In the genomic region with DNA sequence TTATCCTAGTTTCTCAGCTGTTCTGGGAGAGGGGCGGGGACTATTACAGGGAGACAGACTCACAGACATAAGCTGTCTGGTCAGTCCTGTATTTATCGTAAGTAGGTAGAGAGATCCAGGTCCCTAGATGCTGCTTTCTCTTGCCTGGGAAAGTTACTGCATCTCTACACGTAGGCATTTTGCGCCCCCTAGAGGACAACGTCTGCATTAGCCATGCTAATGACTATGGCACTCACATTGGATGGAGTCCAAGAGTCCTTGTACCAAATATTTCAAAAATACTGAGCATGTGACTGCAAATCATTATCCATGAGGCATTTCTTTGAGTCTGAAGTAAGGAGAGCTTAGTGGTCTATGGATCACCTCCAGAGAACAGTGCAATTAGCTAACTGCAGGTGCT, we compare ENCODE assay signal across 7 mouse cellular contexts. TPM values are rescaled to one million over a fixed set of nuclear protein-coding genes. Genes with fewer than 3 reads are reported as not detected.
DNase-seq lines count a peak whose midpoint lies in the region; ATAC-seq and TF ChIP-seq lines count a peak whose summit lies in the region.

No protein-coding gene starts in this region.

- no peaks in the 10 kb centered on the region for H3K9me3 ChIP-seq in embryonic facial prominence, embryonic 11.5 days (replicated peaks; ENCODE audit: control insufficient read depth, low read length)

- no peak overlapping the region for H3K4me2 ChIP-seq in embryonic facial prominence, embryonic 11.5 days (ENCODE audit: low read depth, low read length)

- DNase-seq in 3T3-L1 (ENCODE audit: low read depth, low spot score): peak; percentile 88
- DNase-seq in A20 (ENCODE audit: low read depth, low spot score): peak; percentile 61
- peak; percentile 35 to 69 for DNase-seq in adrenal gland, postnatal 4 days (ENCODE audit: low spot score in 2 of 2)
- peak; percentile 83 for DNase-seq in embryonic facial prominence, embryonic 11.5 days (ENCODE audit: low spot score)
- peak; percentile 89 for DNase-seq in kidney, adult 9 months
- peak; percentile 20 for DNase-seq in lung, adult 2 months
- peak; percentile 15 for DNase-seq in spleen, adult 12 weeks (ENCODE audit: low spot score)

- 20% methylated on average over 5 of the region's 5 CpGs for WGBS in embryonic facial prominence, embryonic 11.5 days
- 23% methylated on average over 5 of the region's 5 CpGs for WGBS in lung, adult 2 months

- no peaks in the 10 kb centered on the region for H3K36me3 ChIP-seq in embryonic facial prominence, embryonic 11.5 days (replicated peaks; ENCODE audit: control insufficient read depth, insufficient read depth, low read depth, low read length)

- ATAC-seq in embryonic facial prominence, embryonic 11.5 days (replicated peaks; ENCODE audit: insufficient number of reproducible peaks, low FRiP score, low TSS enrichment, low read depth): no peak

- TF ChIP-seq CTCF in lung, adult 2 months (IDR thresholded peaks at IDR 0.05; ENCODE audit: insufficient read depth, low read length): peak; percentile 55

- no peaks in the 10 kb centered on the region for H3K27me3 ChIP-seq in embryonic facial prominence, embryonic 11.5 days (ENCODE audit: control insufficient read depth, insufficient read depth, low read length)

- no peak overlapping the region for H3K9ac ChIP-seq in embryonic facial prominence, embryonic 11.5 days (replicated peaks; ENCODE audit: low read length)

- no peak overlapping the region for H3K27ac ChIP-seq in embryonic facial prominence, embryonic 11.5 days (replicated peaks; ENCODE audit: low read depth, low read length)

- H3K4me1 ChIP-seq in embryonic facial prominence, embryonic 11.5 days (ENCODE audit: control insufficient read depth, insufficient read depth, low read length): no peaks in the 10 kb centered on the region
- no peaks in the 10 kb centered on the region for H3K4me1 ChIP-seq in lung, adult 2 months (ENCODE audit: control insufficient read depth, insufficient read depth, low read length)

- no peak overlapping the region for H3K4me3 ChIP-seq in embryonic facial prominence, embryonic 11.5 days (ENCODE audit: low read depth, low read length)
- H3K4me3 ChIP-seq in lung, adult 2 months (replicated peaks; ENCODE audit: extremely low read depth, low read depth, low read length): no peak overlapping the region

- TF ChIP-seq POLR2A in lung, adult 2 months (IDR thresholded peaks at IDR 0.05; ENCODE audit: borderline replicate concordance, extremely low read depth, low read depth, low read length): no peak

RNA-seq across cellular contexts. Expression of a gene that starts 38.7 kb away (rescaled TPM):
- 1 to 10 TPM; 1.2 to 1.5 TPM for total RNA-seq in adrenal gland, postnatal 4 days (2021)
- 0.48 and 0.54 TPM in 2 replicates for polyA plus RNA-seq in embryonic facial prominence, embryonic 11.5 days (2014; fragmentation: Nextera tagmentation; extraction: Ambion mirVana)
- 0.03 and 0.06 TPM in 2 replicates for polyA plus RNA-seq in lung, adult 2 months (2012; rRNA removed)

RNA-seq across cellular contexts. Expression of a gene that starts 45.5 kb away (rescaled TPM):
- total RNA-seq in adrenal gland, postnatal 4 days (2021): 10 to 100 TPM; 59.8 to 62.7 TPM
- 44.5 and 46.3 TPM in 2 replicates for polyA plus RNA-seq in embryonic facial prominence, embryonic 11.5 days (2014; fragmentation: Nextera tagmentation; extraction: Ambion mirVana)
- polyA plus RNA-seq in lung, adult 2 months (2012; rRNA removed): 14.1 and 21.7 TPM in 2 replicates

Comparison
In these comparisons a context has a peak if more than half of its experiments do, and no peak if none do; other contexts are left out.
1. DNase-seq: peak in every context shown above with its lines; median percentile 89 in kidney, adult 9 months; 88 in 3T3-L1; 83 in embryonic facial prominence, embryonic 11.5 days; 61 in A20; 52 in adrenal gland, postnatal 4 days; 20 in lung, adult 2 months; 15 in spleen, adult 12 weeks.